Mouse (Mus musculus): ENCODE data around the gene Gdpgp1.

The Gdpgp1 gene

DNA sequence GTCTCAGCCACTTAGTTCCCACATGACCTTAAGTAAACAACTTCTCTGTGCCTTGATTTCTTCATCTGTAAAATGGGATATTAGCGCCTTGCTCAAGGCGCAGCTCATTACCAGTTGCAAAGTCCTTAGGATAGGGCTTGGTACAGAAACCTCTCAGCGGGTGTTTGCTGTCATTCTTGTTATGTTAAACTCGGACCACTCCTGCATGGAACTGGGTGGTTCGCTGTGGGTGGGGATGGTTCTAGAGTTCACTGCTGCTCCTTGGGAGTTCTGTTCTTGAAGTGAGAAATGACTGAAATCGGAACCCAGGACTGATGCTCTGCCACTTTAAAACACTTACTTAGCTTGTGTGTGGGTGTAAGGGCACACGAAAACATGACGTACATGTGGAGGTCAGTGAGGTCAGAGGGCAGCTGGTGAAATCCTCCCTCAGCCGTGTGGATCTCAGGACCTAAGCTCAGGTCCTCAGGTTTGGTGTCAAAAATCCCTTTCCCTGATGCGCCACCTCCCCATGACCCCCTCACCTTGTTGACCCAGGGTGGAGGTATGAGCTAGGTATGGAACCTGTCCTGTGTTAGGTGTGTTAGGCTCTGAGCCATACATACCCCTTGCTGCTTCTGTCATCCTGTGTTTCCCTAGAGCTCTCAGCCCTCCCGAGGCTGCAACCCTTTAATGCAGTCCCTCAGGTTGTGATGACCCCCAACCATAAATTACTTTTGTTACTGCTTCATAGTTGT lies 32.6 kb upstream of the Gdpgp1 start:
- DNase-seq = no peak

DNA sequence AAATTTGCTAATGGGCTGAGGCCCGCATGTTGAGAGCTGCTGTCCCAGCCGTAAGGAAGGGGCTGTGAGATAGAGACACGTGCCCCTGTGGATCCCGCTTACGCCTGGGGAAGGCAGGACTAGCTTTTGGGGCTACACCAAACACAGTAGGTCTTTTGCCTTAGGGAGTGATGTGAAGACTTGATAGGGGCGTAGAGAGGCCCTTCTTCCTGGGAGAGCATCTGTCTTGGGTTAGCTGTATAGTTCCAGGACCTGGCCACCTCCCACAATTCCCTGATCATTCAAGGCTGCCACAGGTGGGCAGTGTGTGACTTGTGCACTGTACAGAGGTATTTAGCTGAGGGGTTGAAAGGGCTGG lies 32.1 kb upstream of the Gdpgp1 start:
- DNase-seq = no peak

GRCm38 (mm10) chr7:80200963-80201539 lies 31.6 kb upstream of the Gdpgp1 start:
- no peak for DNase-seq

- DNase-seq = no peak
Measured at GRCm38 (mm10) chr7:80201888-80202540, 30.7 kb upstream of the Gdpgp1 start.

- DNase-seq = no peak
Measured at GRCm38 (mm10) chr7:80202961-80203360, 29.7 kb upstream of the Gdpgp1 start.

- DNase-seq = peak; percentile 2
Measured at GRCm38 (mm10) chr7:80203638-80204096, 29.0 kb upstream of the Gdpgp1 start.

DNA sequence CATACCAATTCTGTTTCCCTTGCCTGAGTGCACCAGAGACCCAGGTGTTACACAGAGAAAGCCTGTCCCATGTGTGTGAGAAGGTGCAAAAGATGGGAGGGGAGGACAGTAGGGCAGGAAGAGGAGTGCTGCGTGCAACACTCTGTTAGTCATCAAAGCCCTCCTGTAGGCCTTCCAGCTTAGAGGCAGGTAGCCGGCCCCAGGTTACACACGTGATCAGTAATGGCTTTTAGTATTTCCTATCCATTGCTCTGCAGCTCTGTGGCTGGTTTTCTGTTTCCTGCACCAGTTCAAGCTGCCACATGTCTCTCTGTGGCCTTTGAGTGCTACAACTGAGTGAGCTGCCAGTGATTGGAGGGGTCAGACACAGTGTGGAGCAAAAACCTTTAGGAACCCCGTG lies 28.3 kb upstream of the Gdpgp1 start:
- no peak for DNase-seq

DNA sequence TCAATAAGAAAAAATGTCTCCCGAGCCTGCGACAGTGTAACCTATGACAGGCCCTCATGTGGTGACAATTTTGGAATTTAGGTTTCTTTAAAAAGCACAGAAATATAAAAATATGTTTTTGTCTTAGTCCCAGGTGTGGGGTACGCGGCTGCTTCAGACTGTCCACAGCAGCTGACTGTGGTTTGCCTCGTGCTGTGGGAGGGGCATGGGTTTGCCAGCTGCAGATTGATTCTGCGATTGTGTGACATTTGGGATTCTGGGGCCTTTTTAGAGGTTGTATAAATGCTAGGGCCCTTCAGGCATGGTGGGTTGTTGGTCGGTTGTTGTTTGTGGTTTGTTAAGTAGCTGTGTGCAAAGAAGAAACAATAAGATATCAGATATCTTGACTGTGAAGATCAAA lies 27.7 kb upstream of the Gdpgp1 start:
- no peak for DNase-seq

GRCm38 (mm10) chr7:80205705-80206589 lies 26.7 kb upstream of the Gdpgp1 start:
- DNase-seq = no peak

- no peak for DNase-seq
Measured at GRCm38 (mm10) chr7:80207314-80207731, 25.3 kb upstream of the Gdpgp1 start.

- no peak for DNase-seq
Measured at GRCm38 (mm10) chr7:80208026-80208642, 24.5 kb upstream of the Gdpgp1 start.

GRCm38 (mm10) chr7:80208738-80209430 lies 23.8 kb upstream of the Gdpgp1 start:
- DNase-seq = no peak

- no peak for DNase-seq
Measured at GRCm38 (mm10) chr7:80209669-80210068, 23.0 kb upstream of the Gdpgp1 start.

GRCm38 (mm10) chr7:80210982-80211381 lies 21.7 kb upstream of the Gdpgp1 start:
- no peak for DNase-seq

DNA sequence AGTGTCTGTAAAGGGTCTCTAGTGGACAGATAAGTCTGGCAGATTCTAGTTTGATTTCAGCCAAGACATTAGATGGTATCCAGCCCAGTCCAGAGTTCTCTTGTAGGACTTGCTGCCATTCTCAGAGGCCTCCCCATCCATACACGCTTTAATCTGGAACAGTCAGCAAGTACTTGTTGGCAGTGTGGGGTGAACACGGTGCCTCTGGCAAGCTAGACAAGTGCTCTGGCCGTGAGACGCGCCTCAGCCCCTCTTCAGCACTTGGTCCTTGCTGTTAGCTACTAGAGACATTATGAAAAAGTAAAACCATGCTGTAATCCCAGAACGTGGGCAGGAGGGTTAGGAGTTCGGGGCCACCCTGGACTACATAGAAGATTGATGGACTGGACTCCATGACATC lies 19.1 kb upstream of the Gdpgp1 start:
- no peak for DNase-seq

DNA sequence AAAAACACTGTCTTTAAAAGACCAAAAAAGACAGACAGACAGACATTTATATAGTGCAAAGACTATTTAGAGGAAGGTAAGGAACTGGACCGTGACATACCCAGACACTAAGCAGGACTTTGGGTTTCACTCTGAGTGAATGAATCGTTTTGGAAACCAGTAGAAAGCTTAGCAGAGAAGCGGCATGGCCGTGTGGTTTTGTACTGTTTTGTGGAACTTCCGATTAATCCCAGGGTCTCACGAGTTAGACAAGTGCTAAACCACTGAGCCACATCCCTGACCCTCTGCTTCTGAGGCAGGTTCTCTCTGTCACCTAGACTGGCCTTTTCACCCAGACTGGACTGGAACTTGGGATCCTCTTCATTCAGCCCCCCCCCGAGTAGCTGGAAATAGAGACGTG lies 18.2 kb upstream of the Gdpgp1 start:
- no peak for DNase-seq

DNA sequence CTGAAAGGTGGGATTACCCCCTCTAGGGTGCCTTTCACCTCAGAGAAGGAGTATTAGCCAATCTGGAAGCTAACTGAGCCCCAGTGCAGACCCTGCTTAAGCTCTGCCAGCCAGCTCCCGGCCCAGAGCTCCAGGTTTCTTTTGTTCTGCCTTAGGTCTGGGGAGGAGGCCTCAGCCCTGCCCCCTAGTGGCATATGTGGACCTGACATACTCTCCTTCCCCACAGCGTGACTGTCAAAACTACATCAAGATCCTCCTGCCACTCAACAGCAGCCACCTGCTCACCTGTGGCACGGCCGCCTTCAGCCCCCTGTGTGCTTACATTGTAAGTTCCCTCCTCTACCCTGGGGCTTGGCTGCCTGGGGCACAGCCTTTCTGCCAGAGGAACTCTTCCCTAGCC lies 17.3 kb upstream of the Gdpgp1 start:
- peak; percentile 66 for DNase-seq

- no peak for DNase-seq
Measured at GRCm38 (mm10) chr7:80216566-80216965, 16.1 kb upstream of the Gdpgp1 start.

DNA sequence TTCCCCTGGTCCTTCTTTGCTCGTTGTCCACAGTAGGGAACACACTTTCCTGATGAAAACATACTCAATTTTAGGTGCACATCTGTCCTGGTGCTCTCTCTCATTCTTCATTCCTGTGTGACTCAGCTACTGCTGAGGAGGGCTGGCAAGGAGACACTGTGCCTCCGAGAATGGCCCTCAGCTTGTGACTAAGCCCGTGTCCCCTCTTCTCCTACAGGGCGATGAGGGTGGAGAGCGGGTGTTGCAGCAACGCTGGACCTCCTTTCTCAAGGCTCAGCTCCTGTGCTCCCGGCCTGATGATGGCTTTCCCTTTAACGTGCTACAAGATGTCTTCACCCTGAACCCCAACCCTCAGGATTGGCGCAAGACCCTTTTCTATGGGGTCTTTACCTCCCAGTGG lies 14.0 kb upstream of the Gdpgp1 start:
- DNase-seq = no peak

DNA sequence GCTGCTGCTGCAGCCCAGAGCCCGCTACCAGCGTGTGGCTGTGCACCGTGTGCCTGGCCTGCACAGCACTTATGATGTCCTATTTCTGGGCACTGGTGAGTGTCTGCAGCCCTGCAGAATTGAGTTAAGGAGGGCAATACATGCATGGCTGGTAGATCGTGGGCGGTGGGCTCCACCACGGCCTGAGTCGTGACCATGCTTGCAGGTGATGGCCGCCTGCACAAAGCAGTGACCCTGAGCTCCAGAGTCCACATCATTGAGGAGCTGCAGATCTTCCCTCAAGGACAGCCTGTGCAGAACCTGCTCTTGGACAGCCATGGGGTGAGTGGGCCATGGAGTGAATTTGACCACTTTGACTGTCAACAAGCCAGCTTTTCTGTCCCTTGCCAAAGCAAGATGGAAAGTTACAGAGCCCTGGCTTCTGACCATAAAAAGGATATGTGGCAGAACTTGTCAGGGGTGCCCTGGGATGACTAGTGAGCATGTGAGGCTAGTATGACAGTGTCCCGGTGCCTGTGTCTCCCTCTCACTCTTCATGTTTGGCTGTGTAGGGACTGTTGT lies 12.3 kb upstream of the Gdpgp1 start:
- DNase-seq = no peak

DNA sequence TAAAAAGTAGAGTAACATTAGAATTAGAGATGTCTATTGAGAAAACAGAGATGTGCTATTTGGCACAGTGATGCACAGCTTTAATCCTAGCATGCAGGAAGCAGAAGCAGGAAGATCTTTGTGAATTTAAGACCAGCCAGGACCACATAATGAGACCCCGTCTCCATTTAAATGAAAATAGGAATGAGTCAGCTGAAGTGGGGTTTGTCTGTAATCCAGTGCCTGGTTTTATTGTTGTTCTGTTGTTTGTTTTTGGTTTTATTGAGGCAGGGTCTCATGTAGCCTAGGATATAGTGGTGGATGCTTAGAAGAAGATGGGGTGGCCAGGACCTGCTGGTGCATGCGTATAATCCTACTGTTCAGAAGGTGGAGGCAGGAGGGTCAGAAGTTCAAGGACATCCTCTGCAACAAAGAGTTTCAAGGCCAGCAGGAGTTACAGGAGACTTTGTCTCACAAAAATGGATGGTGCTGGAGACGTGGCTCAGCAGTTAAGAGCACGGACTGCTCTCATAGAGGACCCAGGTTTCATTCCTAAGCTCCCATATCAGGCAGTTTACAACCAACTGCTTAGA lies 11.4 kb upstream of the Gdpgp1 start:
- no peak for DNase-seq

Data from cerebellum, adult 11-12 months (tissue).